Mouse (Mus musculus) CH12.LX (cell line): ENCODE measurements around the gene Fitm2.

Source experiments
- BHLHE40 ChIP-seq: IDR thresholded peaks from 2 replicates; pipeline ENCODE4 v1.6.1; 2011; ENCODE audit warnings: mild to moderate bottlenecking, low read depth, low read length, improper control_type of control experiment
- CTCF ChIP-seq, 2 experiments: IDR thresholded peaks in 1 of 2; conservative IDR thresholded peaks in 1 of 2; 2 replicates each; pipeline ENCODE4 v1.5.1; 2011 to 2012; ENCODE audit warnings: low read depth in 2 of 2, low read length in 2 of 2, improper control_type of control experiment in 1 of 2, inconsistent platforms in 1 of 2, mild to moderate bottlenecking in 1 of 2, moderate library complexity in 1 of 2
- E2F4 ChIP-seq: IDR thresholded peaks from 2 replicates; pipeline ENCODE4 v1.6.1; 2011; ENCODE audit warnings: low read depth, low read length, improper control_type of control experiment; ENCODE audit not compliant: insufficient replicate concordance
- EP300 ChIP-seq: IDR thresholded peaks from 2 replicates; pipeline ENCODE4 v1.6.1; 2011; ENCODE audit warnings: low read length, improper control_type of control experiment
- SMC3 ChIP-seq: IDR thresholded peaks from 2 replicates; pipeline ENCODE4 v1.6.1; 2011; ENCODE audit warnings: low read depth, low read length, improper control_type of control experiment
- TCF12 ChIP-seq: IDR thresholded peaks from 2 replicates; pipeline ENCODE4 v1.6.1; 2014; ENCODE audit warnings: low read depth, mild to moderate bottlenecking, inconsistent platforms, low read length, improper control_type of control experiment

- TF ChIP-seq EP300 = no peak
- TF ChIP-seq CTCF (conservative IDR thresholded peaks at IDR 0.05 in 1 of 2, IDR thresholded peaks at IDR 0.05 in 1 of 2; ENCODE audit: low read depth in 2 of 2, low read length in 2 of 2) = no peak
- TF ChIP-seq E2F4 = no peak
- TF ChIP-seq SMC3 = no peak
- no peak for TF ChIP-seq BHLHE40
- no peak for TF ChIP-seq TCF12
These were observed 44.0 kb downstream of the Fitm2 start for GRCm38 (mm10) chr2:163428346-163429011.
